Mouse (Mus musculus) heart, adult 2 months (tissue): ENCODE results near the gene Supt7l. TPM values are rescaled to one million over a fixed set of nuclear protein-coding genes. Genes with fewer than 3 reads are reported as not detected.

Experiments used
- DNase-seq, 2 experiments: peaks; one replicate each; pipeline ENCODE4 v3.0.0; 2021
- H3K27ac ChIP-seq: fragments of 200-600 bp; 2 replicates; pipeline ENCODE4 v1.8.1; 2022
- H3K27me3 ChIP-seq: fragments of 200-500 bp; 2 replicates; pipeline ENCODE4 v1.6.1; 2012; ENCODE audit warnings: mild to moderate bottlenecking, low read length, inconsistent platforms, mixed read lengths; ENCODE audit not compliant: control insufficient read depth, insufficient read depth
- H3K36me3 ChIP-seq: fragments of 200-500 bp; 2 replicates; pipeline ENCODE4 v1.6.1; 2012; ENCODE audit warnings: low read length, inconsistent platforms; ENCODE audit not compliant: control insufficient read depth, insufficient read depth
- H3K4me1 ChIP-seq: fragments of 200-500 bp; 2 replicates; pipeline ENCODE4 v1.6.1; 2011; ENCODE audit warnings: low read length; ENCODE audit not compliant: control insufficient read depth, insufficient read depth
- H3K4me3 ChIP-seq: fragments of 200-600 bp; 2 replicates; pipeline ENCODE4 v1.8.1; 2022
- H3K79me2 ChIP-seq: fragments of 200-500 bp; replicated peaks from 2 replicates; pipeline ENCODE4 v1.6.1; 2012; ENCODE audit warnings: mild to moderate bottlenecking, inconsistent platforms, low read length, moderate library complexity, mixed read lengths; ENCODE audit not compliant: control insufficient read depth, insufficient read depth
- H3K9ac ChIP-seq: fragments of 200-500 bp; 2 replicates; pipeline ENCODE4 v1.6.1; 2012; ENCODE audit warnings: low read depth, mild to moderate bottlenecking, control low read depth, inconsistent platforms, low read length, mixed read lengths
- CTCF ChIP-seq: fragments of 200-600 bp; IDR thresholded peaks from 2 replicates; pipeline ENCODE4 v1.8.1; 2022; ENCODE audit warnings: antibody characterized with exemption, mild to moderate bottlenecking, moderate library complexity
- EP300 ChIP-seq: fragments of 200-500 bp; IDR thresholded peaks from 2 replicates; pipeline ENCODE4 v1.6.1; 2011; ENCODE audit warnings: low read depth, low read length, control low read depth; ENCODE audit not compliant: insufficient read depth
- POLR2A ChIP-seq: fragments of 200-500 bp; IDR thresholded peaks from 2 replicates; pipeline ENCODE4 v1.6.1; 2011; ENCODE audit warnings: mild to moderate bottlenecking, low read depth, low read length, control low read depth; ENCODE audit not compliant: insufficient read depth
- WGBS: fragments of 180-500 bp; shearing (Covaris S2); methylation state at CpG from one replicate; pipeline ENCODE4 v1.1.7; 2018; 5-methylcytosine and 5-hydroxymethylcytosine counted together
- intact Hi-C: fragments of 180-260 bp; cut with DNase I; formaldehyde crosslinking; loops from one replicate; pipeline ENCODE4 v1.15.1; 2025
- polyA plus RNA-seq: library from polyadenylated mRNA; depleted of rRNA; stranded (reverse); fragments of >200 nt; gene quantifications from 2 replicates; pipeline ENCODE4 v1.2.3, GENCODE M21; 2012
- total RNA-seq, 2 experiments: library from RNA; stranded (reverse); gene quantifications; 2 replicates each; pipeline ENCODE4 v1.2.3; 2021

Supt7l gene
- total and polyA plus RNA-seq, 3 experiments, result 11.2 to 14.6 (median 13.3) TPM

DNA sequence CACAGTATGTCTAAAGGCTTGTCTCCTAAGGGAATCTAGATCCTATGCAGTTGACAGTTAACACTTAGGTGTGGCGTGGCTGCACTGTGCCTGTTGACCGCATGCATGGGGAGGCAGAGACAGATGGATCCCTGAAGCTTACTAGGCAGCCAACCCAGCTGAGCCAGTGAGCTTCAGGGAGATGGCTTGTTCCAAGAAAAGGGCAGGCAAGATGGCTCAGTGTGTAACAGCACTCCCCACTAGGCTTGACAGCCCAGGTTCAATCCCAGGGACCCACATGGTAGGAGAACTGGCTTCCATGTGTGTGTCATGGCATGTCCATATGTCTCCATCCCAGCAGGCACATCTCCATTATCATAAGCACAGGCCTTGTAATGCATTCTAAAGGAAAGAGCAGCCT is 32.7 kb upstream of the Supt7l start:
- 94% methylated on average over 2 of the region's 2 CpGs for WGBS
- peaks cover 2% of the 10 kb centered on the region for H3K36me3 ChIP-seq
- H3K4me1 ChIP-seq, result peaks cover 23% of the 10 kb centered on the region
- H3K4me3 ChIP-seq, result no peak overlapping the region
- no peak for DNase-seq
- H3K79me2 ChIP-seq, result no peaks in the 10 kb centered on the region
- no peak overlapping the region for H3K9ac ChIP-seq
- TF ChIP-seq EP300, result no peak
- TF ChIP-seq CTCF, result no peak
- TF ChIP-seq POLR2A, result no peak
- H3K27ac ChIP-seq, result no peak overlapping the region
- no peaks in the 10 kb centered on the region for H3K27me3 ChIP-seq
- intact Hi-C loops, result loop anchor here (5.0 kb wide), 1 partner anchor 137 kb away; the partner anchor contains the start of genes Babam2 and Rbks

- intact Hi-C loops, result no loop called here
- 62% methylated on average over 1 of the region's 1 CpGs for WGBS
Observed at GRCm38 (mm10) chr5:31559401-31559800, 31.8 kb upstream of the Supt7l start.

DNA sequence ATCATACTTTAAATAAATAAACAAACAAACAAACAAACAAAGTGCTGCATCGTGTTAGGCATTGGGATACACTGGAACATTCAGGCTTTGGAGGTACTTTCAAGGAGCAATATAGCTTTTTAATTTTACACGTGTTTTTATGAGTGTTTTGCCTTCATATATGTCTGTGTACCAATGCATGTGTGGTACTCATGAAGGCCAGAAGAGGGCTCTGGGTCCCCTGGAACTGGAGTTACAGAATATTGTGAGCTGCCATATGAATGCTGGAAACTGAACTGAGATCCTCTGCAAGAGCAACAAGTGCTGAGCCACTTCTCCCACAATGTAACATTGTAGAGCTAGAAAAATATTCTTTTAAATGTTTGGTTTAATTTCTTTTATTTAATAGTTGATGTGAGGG is 7.6 kb upstream of the Supt7l start:
- Histone ChIP-seq H3K9ac (no peak overlapping the region), H3K27me3 (no peaks in the 10 kb centered on the region), H3K36me3 (peaks cover 4% of the 10 kb centered on the region), H3K4me1 (no peaks in the 10 kb centered on the region), H3K27ac (no peak overlapping the region), H3K4me3 (no peak overlapping the region), H3K79me2 (no peaks in the 10 kb centered on the region)
- WGBS, result 94% methylated on average over 2 of the region's 2 CpGs
- intact Hi-C loops, result no loop called here
- TF ChIP-seq EP300 (no peak), CTCF (peak; percentile 22)
- DNase-seq, result no peak

More at GRCm38 (mm10) chr5:31559401-31559800, 31.8 kb upstream of the Supt7l start:
- H3K4me1 ChIP-seq, result peaks cover 16% of the 10 kb centered on the region
- no peak overlapping the region for H3K27ac ChIP-seq
- no peak for TF ChIP-seq EP300
- TF ChIP-seq POLR2A, result no peak
- no peak for TF ChIP-seq CTCF
- H3K27me3 ChIP-seq, result no peaks in the 10 kb centered on the region
- no peak for DNase-seq
- H3K79me2 ChIP-seq, result no peaks in the 10 kb centered on the region
- no peak overlapping the region for H3K4me3 ChIP-seq
- H3K36me3 ChIP-seq, result peaks cover 2% of the 10 kb centered on the region
- H3K9ac ChIP-seq, result no peak overlapping the region

- H3K9ac ChIP-seq, result no peak overlapping the region
- intact Hi-C loops, result no loop called here
- peaks cover 1% of the 10 kb centered on the region; the same call in 1 of the 2 replicates for H3K4me1 ChIP-seq
- peaks cover 3% of the 10 kb centered on the region for H3K79me2 ChIP-seq
- DNase-seq, result no peak
- no peak for TF ChIP-seq CTCF
- TF ChIP-seq EP300, result no peak
- no peak for TF ChIP-seq POLR2A
- H3K36me3 ChIP-seq, result peaks cover 7% of the 10 kb centered on the region
- WGBS, result 40% methylated on average over 2 of the region's 2 CpGs
- H3K27ac ChIP-seq, result no peak overlapping the region
- H3K27me3 ChIP-seq, result no peaks in the 10 kb centered on the region
- H3K4me3 ChIP-seq, result no peak overlapping the region
Observed at GRCm38 (mm10) chr5:31528560-31528959, 953 bp upstream of the Supt7l start.

DNA sequence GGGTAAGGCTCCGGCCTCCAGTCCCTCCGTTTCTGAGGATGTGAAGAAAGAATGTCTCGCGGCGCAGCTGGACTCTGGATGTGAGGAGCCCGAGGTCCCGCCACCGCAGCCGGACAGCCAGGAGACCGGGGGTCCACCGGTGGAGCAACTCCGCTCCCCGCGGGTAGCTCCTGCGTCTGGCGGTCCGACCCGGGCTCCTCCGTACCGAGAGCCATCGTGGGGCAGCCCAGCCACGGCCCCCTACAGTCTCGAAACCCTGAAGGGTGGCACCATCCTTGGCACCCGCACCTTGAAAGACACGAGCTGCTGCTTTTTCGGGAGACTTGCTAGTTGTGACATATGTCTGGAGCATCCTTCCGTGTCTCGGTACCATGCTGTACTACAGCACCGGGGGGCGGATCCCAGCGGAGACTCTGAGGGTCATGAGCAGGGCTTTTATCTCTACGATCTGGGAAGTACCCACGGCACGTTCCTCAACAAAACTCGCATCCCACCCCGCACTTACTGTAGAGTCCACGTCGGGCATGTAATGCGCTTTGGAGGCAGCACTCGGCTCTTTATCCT is 408 bp downstream of the Supt7l start:
- Histone ChIP-seq H3K4me3 (peak overlapping the region; percentile 100), H3K79me2 (peaks cover 3% of the 10 kb centered on the region), H3K27me3 (no peaks in the 10 kb centered on the region), H3K4me1 (peaks cover 1% of the 10 kb centered on the region; the same call in 1 of the 2 replicates), H3K27ac (peak overlapping the region; percentile 87), H3K9ac (peak overlapping the region; percentile 75), H3K36me3 (peaks cover 6% of the 10 kb centered on the region)
- DNase-seq, result no peak
- intact Hi-C loops, result loop anchor here (2.0 kb wide), 1 partner anchor 32 kb away; the partner anchor contains the start of gene Gpn1
- 2% methylated on average over 40 of the region's 40 CpGs for WGBS
- TF ChIP-seq CTCF (no peak), EP300 (no peak), POLR2A (no peak)

DNA sequence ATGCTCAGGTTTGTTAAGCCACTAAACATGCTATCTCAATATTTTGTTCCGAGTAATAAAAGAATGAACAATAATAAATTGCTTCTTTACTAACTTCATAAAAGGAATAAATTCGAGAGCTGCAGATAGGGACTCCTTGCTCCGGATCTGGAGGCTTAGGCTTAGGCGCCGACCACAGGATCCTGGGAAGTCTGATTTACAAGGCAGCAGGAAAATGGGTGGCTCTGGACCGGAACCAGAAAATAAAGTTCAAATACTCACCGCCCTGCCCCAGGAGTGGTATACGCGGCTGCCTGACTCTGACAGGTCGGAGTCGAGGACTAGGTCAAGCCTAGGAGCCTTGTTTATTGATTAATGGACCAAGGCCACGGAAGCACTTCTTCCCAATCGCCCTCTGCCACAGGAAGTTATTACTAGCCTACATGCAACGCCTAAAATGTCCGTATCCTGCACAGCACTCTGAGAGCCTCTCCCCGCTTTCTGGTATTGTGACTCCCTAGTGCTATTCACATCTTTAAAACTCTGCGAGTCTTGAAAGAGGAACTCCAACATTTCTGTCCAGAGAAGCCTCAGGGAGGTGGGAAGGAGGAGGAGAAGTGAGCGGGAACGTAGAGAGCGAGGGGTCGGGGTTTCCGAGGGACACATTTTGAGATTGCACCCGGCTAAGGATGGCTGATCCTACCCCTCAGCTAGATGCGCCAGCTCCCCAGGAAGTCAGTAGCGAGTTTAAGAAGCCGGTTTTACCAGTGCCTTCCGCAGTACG is 1.1 kb downstream of the Supt7l start, which contains the start of gene Slc4a1ap:
Gene Slc4a1ap (plus strand): TSS at position 642 of the 763 bp plus-strand sequence.
- under 1% methylated on average over 28 of the region's 28 CpGs for WGBS
- DNase-seq, result peak; percentile 84 to 86
- H3K27ac ChIP-seq, result peak within 1 kb of the TSS; percentile 87
- H3K79me2 ChIP-seq, result peaks cover 3% of the 10 kb centered on the region
- TF ChIP-seq EP300 (no peak), POLR2A (peak; percentile 69)
- peak within 1 kb of the TSS; percentile 75 for H3K9ac ChIP-seq
- peaks cover 5% of the 10 kb centered on the region for H3K36me3 ChIP-seq
- peak within 1 kb of the TSS; percentile 100 for H3K4me3 ChIP-seq
- H3K27me3 ChIP-seq, result no peaks in the 10 kb centered on the region
- peaks cover 1% of the 10 kb centered on the region; the same call in 1 of the 2 replicates for H3K4me1 ChIP-seq
- intact Hi-C loops, result loop anchor here (1.0 to 2.0 kb wide), 2 partner anchors 32 to 74 kb away; partner anchors contain the start of genes Gpn1 and Zfp512
